Mouse (Mus musculus) urinary bladder, postnatal 25 days (tissue): Measurements from ENCODE around the gene Hist1h2aa.

Experiments used
- DNase-seq: peaks from one replicate; pipeline ENCODE4 v3.0.0; 2022; ENCODE audit warnings: low spot score

The Hist1h2aa gene

GRCm38 (mm10) chr13:23934211-23934520 lies at the start of gene Hist1h2aa:
Gene Hist1h2aa (plus strand): TSS chr13:23934462.
- no peak for DNase-seq

- DNase-seq = no peak
Measured at GRCm38 (mm10) chr13:23885540-23885939, 48.7 kb upstream of the Hist1h2aa start.

GRCm38 (mm10) chr13:23887026-23887725 lies 47.1 kb upstream of the Hist1h2aa start:
- no peak for DNase-seq

- no peak for DNase-seq
Measured at GRCm38 (mm10) chr13:23889011-23889605, 45.2 kb upstream of the Hist1h2aa start.

- no peak for DNase-seq
Measured at GRCm38 (mm10) chr13:23892592-23893268, 41.5 kb upstream of the Hist1h2aa start.

- DNase-seq = no peak
Measured at GRCm38 (mm10) chr13:23893269-23893593, 41.0 kb upstream of the Hist1h2aa start.

- DNase-seq = no peak
Measured at GRCm38 (mm10) chr13:23898242-23898641, 36.0 kb upstream of the Hist1h2aa start.

GRCm38 (mm10) chr13:23906906-23907305 lies 27.4 kb upstream of the Hist1h2aa start:
- no peak for DNase-seq

- no peak for DNase-seq
Measured at GRCm38 (mm10) chr13:23910121-23910520, 24.1 kb upstream of the Hist1h2aa start.

- DNase-seq = no peak
Measured at GRCm38 (mm10) chr13:23911335-23911734, 22.9 kb upstream of the Hist1h2aa start.

GRCm38 (mm10) chr13:23913791-23914306 lies 20.4 kb upstream of the Hist1h2aa start:
- DNase-seq = no peak

GRCm38 (mm10) chr13:23914376-23915167 lies 19.7 kb upstream of the Hist1h2aa start, which contains the start of gene Slc17a4:
Gene Slc17a4 (minus strand): TSS chr13:23915009.
- DNase-seq = no peak

- DNase-seq = no peak
Measured at GRCm38 (mm10) chr13:23916132-23916531, 18.1 kb upstream of the Hist1h2aa start.

GRCm38 (mm10) chr13:23917674-23918073 lies 16.6 kb upstream of the Hist1h2aa start:
- DNase-seq = no peak

GRCm38 (mm10) chr13:23925792-23926191 lies 8.5 kb upstream of the Hist1h2aa start:
- no peak for DNase-seq

GRCm38 (mm10) chr13:23928637-23929036 lies 5.6 kb upstream of the Hist1h2aa start:
- DNase-seq = no peak

- DNase-seq = no peak
Measured at GRCm38 (mm10) chr13:23930461-23930860, 3.8 kb upstream of the Hist1h2aa start.

GRCm38 (mm10) chr13:23930904-23931303 lies 3.4 kb upstream of the Hist1h2aa start:
- no peak for DNase-seq

- DNase-seq = no peak
Measured at GRCm38 (mm10) chr13:23933421-23934210, 646 bp upstream of the Hist1h2aa start, which contains the start of gene Hist1h2ba. Gene Hist1h2ba (minus strand): TSS chr13:23934156.

- DNase-seq = no peak
Measured at GRCm38 (mm10) chr13:23938699-23939098, 4.4 kb downstream of the Hist1h2aa start.

GRCm38 (mm10) chr13:23940291-23940690 lies 6.0 kb downstream of the Hist1h2aa start:
- DNase-seq = no peak
